Mouse (Mus musculus) heart, postnatal 0 days (tissue): ENCODE measurements around the gene Sec22c. TPM values are rescaled to one million over a fixed set of nuclear protein-coding genes. Genes with fewer than 3 reads are reported as not detected.

Experiments used
- ATAC-seq: fragments of 200-750 bp; cut with Nextera tagmentation; 2 replicates; pipeline ENCODE4 v1.8.0; 2017; ENCODE audit warnings: low read depth, moderate number of reproducible peaks, moderate library complexity; ENCODE audit not compliant: insufficient read depth
- DNase-seq: peaks from one replicate; pipeline ENCODE4 v3.0.0-alpha.2; 2016; ENCODE audit warnings: low spot score
- H3K27ac ChIP-seq: fragments of 300-500 bp; sonication (generic); 2 replicates; pipeline ENCODE4 v1.5.1; 2014; ENCODE audit warnings: low read depth, mild to moderate bottlenecking
- H3K27me3 ChIP-seq: fragments of 300-500 bp; sonication (generic); 2 replicates; pipeline ENCODE4 v1.6.1; 2014; ENCODE audit warnings: low read length, mixed read lengths; ENCODE audit not compliant: control insufficient read depth, insufficient read depth
- H3K36me3 ChIP-seq: fragments of 300-500 bp; sonication (generic); replicated peaks from 2 replicates; pipeline ENCODE4 v1.6.1; 2014; ENCODE audit warnings: low read length, mixed read lengths; ENCODE audit not compliant: control insufficient read depth, insufficient read depth
- H3K4me1 ChIP-seq: fragments of 300-500 bp; sonication (generic); 2 replicates; pipeline ENCODE4 v1.6.1; 2014; ENCODE audit warnings: antibody characterized with exemption; ENCODE audit not compliant: control insufficient read depth, insufficient read depth
- H3K4me2 ChIP-seq: fragments of 300-500 bp; sonication (generic); 2 replicates; pipeline ENCODE4 v1.6.1; 2014; ENCODE audit warnings: low read depth, mild to moderate bottlenecking, low read length, moderate library complexity
- H3K4me3 ChIP-seq: fragments of 300-500 bp; sonication (generic); 2 replicates; pipeline ENCODE4 v1.5.1; 2014; ENCODE audit warnings: low read depth, low read length
- H3K9ac ChIP-seq: fragments of 300-500 bp; sonication (generic); replicated peaks from 2 replicates; pipeline ENCODE4 v1.6.1; 2014; ENCODE audit warnings: low read depth, low read length, mixed read lengths
- H3K9me3 ChIP-seq: fragments of 300-500 bp; sonication (generic); replicated peaks from 2 replicates; pipeline ENCODE4 v1.6.1; 2016; ENCODE audit warnings: low read length; ENCODE audit not compliant: control insufficient read depth
- CTCF ChIP-seq: IDR thresholded peaks from 2 replicates; pipeline ENCODE4 v1.5.1; 2016; ENCODE audit warnings: antibody characterized with exemption, control low read depth, low read depth
- EP300 ChIP-seq: IDR thresholded peaks from 2 replicates; pipeline ENCODE4 v1.6.1; 2016; ENCODE audit warnings: antibody characterized with exemption, low read depth
- WGBS: fragments of 180-500 bp; shearing (Covaris S2); extraction: QIAGEN DNeasy Blood & Tissue Kit; methylation state at CpG from one replicate; pipeline ENCODE4 v1.1.7; 2014; 5-methylcytosine and 5-hydroxymethylcytosine counted together
- polyA plus RNA-seq: library from polyadenylated mRNA; unstranded; fragments of >200 nt; fragmentation: Nextera tagmentation; extraction: Ambion mirVana; gene quantifications from 2 replicates; pipeline ENCODE4 v1.2.1, GENCODE M21; 2015
- total RNA-seq: library from RNA; depleted of rRNA; stranded (reverse); fragments of >200 nt; gene quantifications from 2 replicates; pipeline ENCODE4 v1.2.3, GENCODE M21; 2014; ENCODE audit warnings: low replicate concordance

Gene Sec22c
- total and polyA plus RNA-seq, 2 experiments from 2014 or later: 3.8 to 3.9 TPM

DNA sequence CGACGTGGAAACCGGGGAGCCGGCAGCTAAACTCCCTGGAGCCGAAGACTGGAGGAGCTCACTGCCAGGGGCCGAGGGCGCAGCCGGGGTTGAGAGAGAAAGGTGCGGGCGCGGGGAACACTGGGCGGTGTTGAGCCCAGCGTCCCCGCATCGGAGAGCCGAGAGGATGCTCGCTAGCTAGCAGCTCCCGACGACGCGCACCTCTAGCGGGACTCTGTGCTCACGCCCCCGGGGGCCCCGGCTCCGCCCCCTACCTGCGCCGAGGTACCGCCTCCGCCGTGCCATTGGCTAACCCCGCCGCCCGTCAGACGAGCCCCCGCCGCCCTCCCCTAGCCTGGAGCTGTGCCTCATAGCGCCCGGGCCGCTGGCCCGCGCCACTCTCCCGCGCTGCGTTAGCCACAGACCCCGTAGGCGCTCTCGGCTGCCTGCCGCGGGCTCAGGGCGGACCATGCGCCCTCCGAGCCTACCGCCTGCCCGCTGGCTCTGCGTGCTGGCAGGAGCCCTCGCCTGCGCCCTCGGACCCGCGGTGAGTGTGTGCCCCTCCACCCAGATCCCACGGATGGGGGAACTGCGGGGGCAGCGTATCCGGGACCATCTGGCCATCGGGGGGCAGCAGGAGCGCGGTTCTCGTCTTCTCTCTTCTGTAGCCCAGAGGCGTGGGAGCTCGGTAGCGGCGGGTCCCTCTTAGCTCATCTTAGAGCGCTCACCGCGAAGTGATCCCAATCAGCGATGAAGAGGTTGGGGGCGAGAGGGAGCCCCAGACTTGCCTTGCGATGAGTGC, 62.7 kb downstream of the Sec22c start, which contains the start of gene Vipr1:
Vipr1 (plus strand) TSS at position 316 of the 781 bp plus-strand sequence.
- peaks cover 56% of the 10 kb centered on the region for H3K27me3 ChIP-seq
- no peaks in the 10 kb centered on the region for H3K9me3 ChIP-seq
- H3K4me1 ChIP-seq: peaks cover 18% of the 10 kb centered on the region
- peak within 1 kb of the TSS; percentile 71 for H3K4me2 ChIP-seq
- DNase-seq (no peak), ATAC-seq (peak; percentile 54)
- H3K4me3 ChIP-seq: peak within 1 kb of the TSS; percentile 48
- H3K36me3 ChIP-seq: no peaks in the 10 kb centered on the region
- H3K9ac ChIP-seq: 0 out of 2 replicates have a peak within 1 kb of the TSS, but pooled peaks have one; percentile 11
- WGBS: 2% methylated on average over 78 of the region's 79 CpGs
- no peak for TF ChIP-seq EP300
- no peak for TF ChIP-seq CTCF
- no peak within 1 kb of the TSS for H3K27ac ChIP-seq

DNA sequence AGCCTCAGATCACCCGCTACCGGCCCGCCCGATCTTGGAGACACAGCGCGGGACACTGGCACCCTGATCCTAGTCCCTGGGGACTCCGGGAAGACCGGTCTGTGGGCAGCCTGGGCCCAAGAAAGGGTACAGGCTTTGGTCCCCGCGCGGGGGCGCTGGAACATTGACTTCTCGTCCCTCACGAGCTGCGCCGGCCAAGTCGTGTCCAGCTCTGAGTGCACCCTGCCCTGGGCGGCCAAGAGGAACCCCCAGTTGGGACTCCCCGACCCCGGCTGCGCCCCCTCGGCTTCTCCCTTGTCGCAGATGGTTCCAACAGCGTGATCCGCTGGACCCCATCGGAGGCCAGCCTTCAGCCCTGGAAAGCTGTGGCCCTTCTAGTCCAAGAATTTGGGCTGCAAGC, 63.3 kb downstream of the Sec22c start, which contains the start of gene Lyzl4:
Lyzl4 (minus strand) TSS at position 96 of the 400 bp plus-strand sequence.
- H3K9me3 ChIP-seq: no peaks in the 10 kb centered on the region
- WGBS: under 1% methylated on average over 26 of the region's 26 CpGs
- H3K27me3 ChIP-seq: peaks cover 56% of the 10 kb centered on the region

DNA sequence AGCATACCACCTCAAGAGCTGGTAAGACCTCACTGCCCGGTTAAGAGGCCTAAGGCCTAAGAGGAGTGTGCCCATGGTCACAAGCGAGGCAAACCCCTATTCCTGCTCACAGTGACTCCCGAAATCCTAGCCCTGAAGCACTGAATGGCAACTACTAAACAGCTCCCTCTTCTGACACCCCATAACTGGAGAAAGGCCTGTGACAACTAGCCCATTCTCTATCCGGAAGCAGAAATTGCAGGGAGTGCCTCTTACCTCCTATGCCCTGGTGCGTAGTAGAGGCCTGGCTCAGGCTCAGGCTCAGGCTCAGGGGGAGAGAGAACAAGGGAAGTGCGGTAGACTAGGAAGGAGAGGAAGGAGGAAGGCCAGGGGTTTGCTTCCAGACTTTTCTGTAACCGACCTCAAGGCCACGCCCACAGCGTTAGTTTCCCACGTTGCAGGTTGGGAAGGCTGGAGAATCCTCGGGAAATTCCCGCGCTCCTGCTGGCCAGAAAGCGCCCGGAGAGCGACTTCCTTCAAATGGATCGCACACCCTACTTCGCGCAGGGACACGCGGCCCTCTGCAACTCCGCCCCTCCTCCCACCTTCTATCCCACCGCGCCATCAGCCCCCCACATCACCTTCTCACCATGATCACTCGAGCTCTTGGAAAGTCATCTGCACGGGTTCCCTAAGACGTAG, 63.9 kb downstream of the Sec22c start:
- Histone ChIP-seq H3K9me3 (no peaks in the 10 kb centered on the region), H3K27ac (no peak overlapping the region), H3K36me3 (no peaks in the 10 kb centered on the region), H3K4me1 (peaks cover 18% of the 10 kb centered on the region), H3K4me3 (peak overlapping the region; percentile 48), H3K27me3 (peaks cover 56% of the 10 kb centered on the region), H3K4me2 (peak overlapping the region; percentile 71), H3K9ac (no peak overlapping the region)
- no peak for TF ChIP-seq EP300
- no peak for TF ChIP-seq CTCF
- ATAC-seq: peak; percentile 9; the same call in 1 of the 2 replicates
- WGBS: 12% methylated on average over 27 of the region's 27 CpGs
- DNase-seq: no peak

More for the DNA sequence above, 63.3 kb downstream of the Sec22c start, which contains the start of gene Lyzl4:
- Histone ChIP-seq H3K4me1 (peaks cover 18% of the 10 kb centered on the region), H3K4me3 (peak within 1 kb of the TSS; percentile 48), H3K9ac (0 out of 2 replicates have a peak within 1 kb of the TSS, but pooled peaks have one; percentile 11), H3K27ac (no peak within 1 kb of the TSS), H3K36me3 (no peaks in the 10 kb centered on the region), H3K4me2 (peak within 1 kb of the TSS; percentile 71)
- TF ChIP-seq CTCF: peak; percentile 51
- no peak for TF ChIP-seq EP300
- DNase-seq (peak; percentile 50), ATAC-seq (peak; percentile 80)

DNA sequence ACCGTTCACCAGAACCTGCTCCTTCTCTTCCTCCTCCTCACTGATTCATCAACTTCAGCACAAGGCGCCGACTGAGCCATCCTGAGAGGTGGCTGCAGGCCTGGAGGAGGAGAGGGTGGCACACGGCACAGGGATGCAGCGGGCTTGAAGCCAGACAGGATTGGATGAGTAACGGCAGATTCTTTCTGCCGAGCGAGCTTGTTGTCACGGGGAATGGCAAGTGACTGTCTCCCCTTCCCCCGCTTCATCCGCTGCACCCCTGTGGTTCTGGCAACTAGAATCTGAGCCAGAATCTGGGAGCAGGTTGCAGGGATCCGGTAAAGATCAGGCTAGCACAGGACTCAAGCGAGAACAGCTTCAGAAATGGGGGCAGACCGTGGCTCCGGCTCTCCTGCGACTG, 65.5 kb downstream of the Sec22c start:
- H3K36me3 ChIP-seq: no peaks in the 10 kb centered on the region
- H3K4me1 ChIP-seq: peaks cover 18% of the 10 kb centered on the region
- peaks cover 61% of the 10 kb centered on the region for H3K27me3 ChIP-seq
- TF ChIP-seq EP300: no peak
- no peak for TF ChIP-seq CTCF
- no peak overlapping the region for H3K4me2 ChIP-seq
- H3K27ac ChIP-seq: no peak overlapping the region
- H3K4me3 ChIP-seq: no peak overlapping the region
- DNase-seq: no peak
- ATAC-seq: no peak
- no peaks in the 10 kb centered on the region for H3K9me3 ChIP-seq
- 53% methylated on average over 16 of the region's 16 CpGs for WGBS
- H3K9ac ChIP-seq: no peak overlapping the region

DNA sequence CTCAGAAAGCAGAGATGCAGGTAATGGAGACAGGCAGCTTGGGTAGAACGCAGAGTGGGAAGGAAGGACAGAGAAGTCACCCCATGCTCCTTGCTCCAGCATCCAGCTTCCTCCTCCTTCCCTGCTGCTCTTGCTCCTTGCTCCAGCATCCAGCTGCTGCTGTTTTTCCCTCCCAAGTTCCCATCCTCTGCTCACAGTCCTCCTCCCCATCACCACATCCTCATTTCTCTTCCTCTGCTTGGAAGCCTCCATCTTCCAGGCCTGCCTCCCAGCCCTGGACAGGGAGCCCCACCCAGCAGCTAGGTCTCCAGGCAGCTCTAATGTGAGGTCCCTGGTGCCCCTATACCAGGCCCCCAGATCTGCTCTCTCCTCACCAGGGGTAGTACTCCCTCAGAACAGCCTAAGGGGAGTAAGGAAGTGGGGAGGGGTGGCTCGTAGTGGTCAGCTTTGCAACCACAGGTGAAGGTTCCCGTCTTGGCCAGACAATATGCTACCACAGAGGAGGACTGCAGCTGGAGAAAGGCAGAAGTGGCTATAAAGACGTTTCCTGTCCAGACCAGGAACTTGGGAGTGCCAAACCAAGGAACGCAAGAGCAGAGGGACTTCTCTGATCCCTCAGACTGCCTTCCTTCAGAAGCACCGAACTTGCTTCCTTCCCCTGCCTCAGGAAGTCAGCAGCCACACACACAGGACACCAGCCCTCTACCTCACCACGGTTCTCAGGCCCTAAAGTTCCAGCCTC, 69.3 kb downstream of the Sec22c start:
- no peak for TF ChIP-seq CTCF
- TF ChIP-seq EP300: no peak
- Histone ChIP-seq H3K4me3 (no peak overlapping the region), H3K4me2 (no peak overlapping the region), H3K27me3 (peaks cover 27% of the 10 kb centered on the region), H3K4me1 (0 out of 2 replicates have a peak, but pooled peaks cover 10% of the 10 kb centered on the region), H3K9ac (no peak overlapping the region), H3K36me3 (no peaks in the 10 kb centered on the region), H3K9me3 (no peaks in the 10 kb centered on the region), H3K27ac (no peak overlapping the region)
- ATAC-seq (no peak), DNase-seq (no peak)
- 49% methylated on average over 7 of the region's 7 CpGs for WGBS
